Mouse (Mus musculus): Measurements from ENCODE around the gene Prps1l1.

- TF ChIP-seq GATA1 (IDR thresholded peaks at IDR 0.05; ENCODE audit: borderline replicate concordance, low read length), result no peak
- no peak for TF ChIP-seq FLI1 (IDR thresholded peaks at IDR 0.05; ENCODE audit: low read length)
Measured at GRCm38 (mm10) chr12:35027533-35027932, 43.0 kb downstream of the Prps1l1 start.

Data from megakaryocyte, embryonic 14.5 days (primary cell).